Mouse (Mus musculus): ENCODE measurements around the gene Kcnh5.

Gene Kcnh5

GRCm38 (mm10) chr12:74966266-74966665, 210.9 kb downstream of the Kcnh5 start:
- in situ Hi-C loops (cut with MseI, MboI), result no loop called here

- in situ Hi-C loops (cut with MseI, MboI), result no loop called here
These were observed 224.5 kb downstream of the Kcnh5 start for GRCm38 (mm10) chr12:74952661-74953060.

- in situ Hi-C loops (cut with MseI, MboI), result no loop called here
These were observed 225.7 kb downstream of the Kcnh5 start for GRCm38 (mm10) chr12:74951124-74952115.

- in situ Hi-C loops (cut with MseI, MboI), result no loop called here
These were observed 275.8 kb downstream of the Kcnh5 start for GRCm38 (mm10) chr12:74901331-74901730.

GRCm38 (mm10) chr12:74900777-74901176, 276.4 kb downstream of the Kcnh5 start:
- in situ Hi-C loops (cut with MseI, MboI), result no loop called here

- in situ Hi-C loops (cut with MseI, MboI), result no loop called here
These were observed 278.1 kb downstream of the Kcnh5 start for GRCm38 (mm10) chr12:74899055-74899454.

GRCm38 (mm10) chr12:74898211-74898610, 278.9 kb downstream of the Kcnh5 start:
- in situ Hi-C loops (cut with MseI, MboI), result no loop called here

GRCm38 (mm10) chr12:74894870-74895423, 282.2 kb downstream of the Kcnh5 start:
- in situ Hi-C loops (cut with MseI, MboI), result no loop called here

- in situ Hi-C loops (cut with MseI, MboI), result no loop called here
These were observed 287.7 kb downstream of the Kcnh5 start for GRCm38 (mm10) chr12:74889419-74889818.

- in situ Hi-C loops (cut with MseI, MboI), result no loop called here
These were observed 290.1 kb downstream of the Kcnh5 start for GRCm38 (mm10) chr12:74887064-74887463.

GRCm38 (mm10) chr12:74881344-74881743, 295.8 kb downstream of the Kcnh5 start:
- in situ Hi-C loops (cut with MseI, MboI), result no loop called here

GRCm38 (mm10) chr12:74855666-74856065, 321.5 kb downstream of the Kcnh5 start:
- in situ Hi-C loops (cut with MseI, MboI), result no loop called here

GRCm38 (mm10) chr12:74854263-74854662, 322.9 kb downstream of the Kcnh5 start:
- in situ Hi-C loops (cut with MseI, MboI), result no loop called here

GRCm38 (mm10) chr12:74850323-74850722, 326.8 kb downstream of the Kcnh5 start:
- in situ Hi-C loops (cut with MseI, MboI), result no loop called here

GRCm38 (mm10) chr12:74849912-74850311, 327.2 kb downstream of the Kcnh5 start:
- in situ Hi-C loops (cut with MseI, MboI), result no loop called here

- in situ Hi-C loops (cut with MseI, MboI), result no loop called here
These were observed 328.4 kb downstream of the Kcnh5 start for GRCm38 (mm10) chr12:74848611-74849347.

Measured in mouse trophoblast stem cell (cell line).